Mouse (Mus musculus) layer of hippocampus, adult 2 months (tissue): Measurements from ENCODE around the gene Unc5c. TPM values are rescaled to one million over a fixed set of nuclear protein-coding genes. Genes with fewer than 3 reads are reported as not detected.

Experiments
- DNase-seq, 2 experiments: peaks; one replicate each; pipeline ENCODE4 v3.0.0; 2022; ENCODE audit warnings: low spot score in 2 of 2
- H3K27ac ChIP-seq: fragments of 200-600 bp; 2 replicates; pipeline ENCODE4 v1.8.1; 2022
- H3K4me3 ChIP-seq: fragments of 200-600 bp; 2 replicates; pipeline ENCODE4 v1.8.1; 2022; ENCODE audit warnings: mild to moderate bottlenecking
- CTCF ChIP-seq: fragments of 200-600 bp; conservative IDR thresholded peaks from 2 replicates; pipeline ENCODE4 v1.8.1; 2022; ENCODE audit warnings: antibody characterized with exemption, mild to moderate bottlenecking, moderate library complexity
- long read RNA-seq, 2 experiments: library from polyadenylated mRNA; stranded (forward); transcript quantifications; one replicate each; pipeline ENCODE4 v2.0.0; 2021; ENCODE audit warnings: borderline mapping rate in 2 of 2
- total RNA-seq, 2 experiments: library from RNA; stranded (reverse); gene quantifications; 2 replicates each; pipeline ENCODE4 v1.2.3; 2021

Unc5c gene
- total RNA-seq = 10 to 100 TPM; 45.5 to 45.8 TPM
- long read RNA-seq, experiment 1, partial matches to known transcripts = 4 of 5 reads
- long read RNA-seq, experiment 1, other reads (novel, unspliced or antisense) = 1 of 5 reads
- long read RNA-seq, experiment 2, partial matches to known transcripts = 8 of 10 reads
- long read RNA-seq, experiment 2, other reads (novel, unspliced or antisense) = 2 of 10 reads

DNA sequence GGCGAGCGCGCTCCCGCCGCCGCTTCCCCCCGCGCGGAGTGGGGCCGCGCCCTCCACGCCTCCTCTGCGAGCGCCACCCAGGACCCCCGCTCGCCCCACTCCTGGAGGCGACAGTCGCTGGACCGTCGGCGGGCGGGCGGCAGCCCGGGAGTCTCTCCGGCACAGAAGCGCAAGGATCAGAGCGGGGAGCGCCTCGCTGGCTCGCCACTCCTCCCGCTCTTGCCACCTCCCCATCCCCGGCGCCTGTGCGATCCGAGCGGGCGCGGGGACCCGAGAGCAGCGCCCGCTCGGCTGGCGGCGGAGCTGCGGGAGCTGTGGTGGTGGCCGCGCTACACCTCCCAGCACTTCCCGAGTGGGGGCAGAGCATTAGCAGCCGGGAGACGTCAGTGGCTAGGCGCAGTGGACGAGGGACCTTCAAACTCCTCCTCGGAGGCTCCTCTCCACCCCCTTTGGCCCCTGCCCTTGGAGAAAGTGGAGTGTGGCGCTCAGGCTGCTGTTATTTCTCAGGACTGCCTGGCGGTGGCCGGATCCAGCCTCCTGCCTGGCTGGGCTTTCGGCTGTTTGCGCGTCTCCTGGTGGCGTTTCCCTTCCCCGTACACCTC lies at the start of gene Unc5c:
TSS of gene Unc5c (plus strand) at position 113 of the 602 bp plus-strand sequence.
- peak within 1 kb of the TSS; percentile 98 for H3K27ac ChIP-seq
- peak; percentile 67 to 77 for DNase-seq
- peak; percentile 37 for TF ChIP-seq CTCF
- H3K4me3 ChIP-seq = peak within 1 kb of the TSS; percentile 86

DNA sequence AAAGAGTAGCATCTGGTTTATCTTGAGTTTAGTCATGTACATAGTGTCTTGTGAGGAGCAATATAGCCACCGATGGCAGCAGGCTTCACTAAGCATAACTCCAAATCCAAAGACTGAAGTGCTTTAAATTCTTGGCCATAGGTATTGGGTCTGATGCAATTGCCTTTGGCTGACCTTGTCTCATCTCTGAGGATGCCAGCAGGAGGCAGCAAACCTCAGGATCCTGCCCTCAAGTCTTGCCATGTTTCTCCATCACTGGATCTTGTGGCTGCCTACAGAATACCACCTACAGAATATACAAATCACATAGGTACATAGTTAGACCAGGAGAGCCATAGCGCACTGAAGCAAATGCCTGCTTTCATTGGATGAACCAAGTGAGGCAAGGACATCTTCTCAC lies 7.5 kb upstream of the Unc5c start:
- H3K4me3 ChIP-seq = no peak overlapping the region
- DNase-seq = no peak
- no peak overlapping the region for H3K27ac ChIP-seq
- TF ChIP-seq CTCF = peak; percentile 55

DNA sequence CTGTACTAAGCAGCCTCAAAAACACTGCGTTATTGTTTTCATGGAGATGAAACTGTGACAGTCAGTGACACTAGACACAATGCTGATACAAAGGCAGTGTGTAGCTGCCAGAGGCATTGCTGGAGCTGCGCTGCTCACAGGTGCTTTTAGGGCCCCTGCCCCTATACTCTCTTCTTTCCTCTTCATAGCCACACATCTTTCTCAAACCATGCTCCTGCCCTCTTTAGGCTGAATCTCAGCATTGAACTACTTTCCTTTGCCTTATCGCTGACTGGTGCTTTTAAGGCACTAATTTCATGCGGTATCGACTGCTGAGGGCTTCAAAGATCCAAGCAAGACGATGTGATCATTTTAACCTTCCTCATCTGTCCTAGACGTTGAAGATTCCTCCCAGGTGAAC lies 2.5 kb upstream of the Unc5c start:
- peak; percentile 61 for TF ChIP-seq CTCF
- H3K27ac ChIP-seq = peak overlapping the region; percentile 98
- DNase-seq = peak in 1 of 2 experiments; percentile 10
- peak overlapping the region; percentile 8; the same call in 1 of the 2 replicates for H3K4me3 ChIP-seq

DNA sequence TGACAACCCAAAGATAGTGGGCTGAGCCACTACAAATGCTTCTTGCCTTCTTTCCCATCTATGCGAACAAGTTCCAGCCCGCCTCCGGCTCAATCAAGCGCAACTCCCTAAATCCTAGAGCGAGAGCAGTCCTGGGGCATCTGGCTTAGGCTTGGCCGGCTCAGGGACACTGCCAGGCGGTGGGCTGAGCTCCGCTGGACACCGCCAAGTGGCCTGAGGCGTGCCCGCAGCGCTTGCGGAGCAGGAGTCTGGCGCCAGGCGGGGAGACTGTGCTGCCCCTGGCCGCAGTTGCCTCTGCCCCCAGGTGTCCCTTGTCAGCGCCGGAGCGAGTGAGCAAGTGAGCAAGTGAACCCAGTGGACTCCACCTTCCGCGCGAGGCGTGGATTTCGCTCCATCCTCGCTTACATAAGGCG lies 319 bp upstream of the Unc5c start:
- H3K4me3 ChIP-seq = peak overlapping the region; percentile 86
- TF ChIP-seq CTCF = peak; percentile 38
- peak; percentile 52 to 57 for DNase-seq
- H3K27ac ChIP-seq = peak overlapping the region; percentile 98

DNA sequence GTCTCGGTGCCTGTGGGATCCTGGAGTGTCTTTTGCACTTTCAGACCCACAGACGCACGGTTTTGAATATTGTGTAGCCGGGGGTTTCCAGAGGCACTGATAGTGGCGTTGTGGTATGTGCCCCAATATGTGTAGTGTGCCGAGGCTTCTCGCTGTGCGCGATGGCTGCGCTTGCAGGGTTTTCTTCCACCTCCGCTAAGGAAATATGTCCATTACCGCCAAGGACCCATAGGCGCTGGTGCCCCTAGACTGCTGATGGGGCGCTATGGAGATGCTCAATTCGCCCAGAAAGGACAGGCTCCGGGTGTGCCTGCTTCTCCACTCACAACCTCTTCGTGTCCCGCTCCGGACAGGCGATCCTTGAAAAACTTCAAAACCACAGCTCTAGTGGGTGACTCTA lies 1.0 kb downstream of the Unc5c start:
- Histone ChIP-seq H3K27ac (peak overlapping the region; percentile 98), H3K4me3 (peak overlapping the region; percentile 86)
- peak; percentile 54 for TF ChIP-seq CTCF
- DNase-seq = peak in 1 of 2 experiments; percentile 36

DNA sequence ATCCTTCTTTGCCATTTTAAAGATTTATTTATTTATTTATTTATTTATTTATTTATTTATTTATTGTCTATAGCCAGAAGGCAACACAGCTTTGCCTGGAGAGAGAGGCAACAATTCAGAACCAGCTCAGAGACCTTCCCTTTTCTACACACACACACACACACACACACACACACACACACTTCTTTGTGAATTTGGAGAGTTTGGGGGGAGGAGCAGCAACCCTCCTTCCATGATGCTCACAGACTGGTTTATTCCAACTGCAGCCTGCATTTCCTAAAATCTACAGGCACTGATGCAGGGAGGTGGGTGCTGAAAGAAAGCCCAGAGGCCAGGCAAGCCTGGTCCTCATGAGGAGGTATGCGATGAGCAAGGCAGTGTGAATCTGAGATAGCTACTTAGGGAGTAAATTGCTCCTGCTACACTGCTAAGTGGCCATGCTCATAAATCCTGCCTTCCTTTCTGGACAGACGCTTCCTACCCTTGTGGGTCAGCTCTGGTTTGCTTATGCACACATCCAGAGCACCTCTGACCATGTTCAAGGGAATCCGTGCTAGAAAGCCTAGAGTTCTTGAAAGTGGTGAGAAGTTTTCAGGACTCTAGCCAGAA lies 1.8 kb downstream of the Unc5c start:
- TF ChIP-seq CTCF = no peak
- H3K27ac ChIP-seq = peak overlapping the region; percentile 98
- no peak for DNase-seq
- peak overlapping the region; percentile 86 for H3K4me3 ChIP-seq

DNA sequence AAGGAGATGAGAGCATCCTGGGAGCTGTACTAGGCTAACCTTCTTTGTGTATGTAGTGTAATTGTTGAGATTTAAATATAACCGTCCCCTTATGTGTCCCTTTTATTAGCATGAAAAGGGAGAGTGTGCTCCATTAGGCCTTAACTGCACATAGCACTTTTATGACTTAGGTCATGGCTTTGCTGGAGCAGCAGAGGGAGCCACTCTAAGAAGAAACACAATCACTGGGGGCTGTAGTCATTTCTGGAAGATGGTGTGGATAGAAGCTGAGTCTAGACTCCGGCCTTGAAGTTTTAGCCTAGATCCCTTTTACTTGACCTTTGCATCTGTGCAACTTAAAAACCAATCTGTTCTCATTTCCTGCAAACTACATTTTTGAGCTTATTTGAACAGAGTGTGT lies 4.3 kb downstream of the Unc5c start:
- Histone ChIP-seq H3K27ac (peak overlapping the region; percentile 11; the same call in 1 of the 2 replicates), H3K4me3 (no peak overlapping the region; the same call in 1 of the 2 replicates)
- DNase-seq = peak in 1 of 2 experiments; percentile 15
- peak; percentile 79 for TF ChIP-seq CTCF

DNA sequence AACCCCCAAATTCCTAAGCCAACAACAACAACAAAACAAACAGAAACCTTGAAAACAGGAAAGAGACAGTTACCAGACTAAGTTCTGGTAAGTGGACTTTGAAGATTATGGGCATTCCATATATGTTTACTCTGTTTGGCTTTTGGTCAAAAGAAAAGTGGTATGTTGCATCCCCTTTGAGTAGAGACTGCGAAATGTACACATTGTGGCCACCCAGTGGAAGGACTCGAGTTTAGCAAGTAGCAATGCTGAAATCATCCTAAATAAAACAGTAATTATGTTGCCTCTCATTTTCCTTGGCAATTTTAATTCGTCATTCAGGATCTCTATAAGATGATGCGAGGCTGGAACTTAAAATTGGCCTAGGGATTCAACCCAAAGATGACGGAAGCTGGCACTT lies 8.2 kb downstream of the Unc5c start:
- no peak overlapping the region for H3K27ac ChIP-seq
- no peak for DNase-seq
- H3K4me3 ChIP-seq = no peak overlapping the region
- peak; percentile 42 for TF ChIP-seq CTCF

DNA sequence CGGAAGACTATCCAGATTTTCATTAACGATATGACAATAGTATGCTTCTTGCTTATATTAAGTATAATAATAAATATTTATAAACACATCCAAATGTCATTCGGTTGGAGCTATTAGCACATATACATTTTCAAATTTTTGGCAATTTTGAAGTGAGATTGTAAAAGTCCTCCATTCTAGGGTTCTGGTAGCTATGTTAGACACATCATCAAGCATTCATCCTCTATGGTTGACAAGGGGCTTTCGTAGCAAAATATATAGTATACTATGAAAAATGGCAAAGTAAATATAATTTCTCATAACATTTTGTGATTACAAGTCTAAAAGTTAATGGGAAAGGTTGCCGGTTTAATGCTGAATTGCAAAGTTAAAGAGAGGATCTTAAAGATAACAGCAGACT lies 10.4 kb downstream of the Unc5c start:
- no peak for DNase-seq
- peak overlapping the region; percentile 67; the same call in 1 of the 2 replicates for H3K27ac ChIP-seq
- no peak for TF ChIP-seq CTCF
- no peak overlapping the region for H3K4me3 ChIP-seq

DNA sequence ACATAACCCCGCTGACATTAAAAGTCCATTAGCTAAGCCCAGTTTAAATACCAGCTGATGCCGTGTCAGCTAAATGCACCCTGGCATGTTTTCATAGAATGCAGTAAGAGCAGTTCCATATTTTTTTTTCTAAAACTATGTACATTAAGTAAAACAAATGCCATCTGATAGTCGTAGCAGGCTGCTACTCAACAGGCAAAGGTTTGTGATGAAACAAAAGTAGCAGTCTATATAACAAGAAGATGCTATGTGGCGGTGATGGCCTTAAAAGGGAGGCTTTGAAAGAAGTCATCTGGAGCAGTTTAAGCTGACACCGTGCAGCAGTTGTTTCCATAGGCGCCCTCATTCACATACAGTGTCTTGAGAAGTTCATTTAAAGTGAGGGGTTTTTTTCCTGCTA lies 10.9 kb downstream of the Unc5c start:
- TF ChIP-seq CTCF = no peak
- H3K4me3 ChIP-seq = no peak overlapping the region
- no peak for DNase-seq
- H3K27ac ChIP-seq = peak overlapping the region; percentile 67; the same call in 1 of the 2 replicates

DNA sequence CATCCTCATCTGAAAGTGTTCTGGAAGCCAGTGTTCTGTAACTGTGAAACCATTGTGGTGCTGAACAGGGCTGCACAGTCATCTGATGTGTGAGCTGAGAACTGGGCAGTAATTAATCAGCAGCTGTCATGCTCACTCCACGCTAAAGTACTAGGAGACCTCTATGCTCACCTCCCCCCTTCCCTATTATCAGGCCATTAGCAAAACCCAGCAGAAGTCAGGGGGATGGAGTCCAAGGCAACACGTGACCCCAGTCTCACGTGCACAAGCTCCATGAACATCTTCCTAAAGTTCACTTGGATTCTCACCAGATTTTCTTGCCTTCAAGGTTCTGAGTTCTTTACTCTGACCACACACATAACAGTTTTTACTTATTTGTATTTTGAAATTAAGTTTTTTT lies 11.7 kb downstream of the Unc5c start:
- no peak for TF ChIP-seq CTCF
- Histone ChIP-seq H3K4me3 (no peak overlapping the region), H3K27ac (peak overlapping the region; percentile 67; the same call in 1 of the 2 replicates)
- no peak for DNase-seq

DNA sequence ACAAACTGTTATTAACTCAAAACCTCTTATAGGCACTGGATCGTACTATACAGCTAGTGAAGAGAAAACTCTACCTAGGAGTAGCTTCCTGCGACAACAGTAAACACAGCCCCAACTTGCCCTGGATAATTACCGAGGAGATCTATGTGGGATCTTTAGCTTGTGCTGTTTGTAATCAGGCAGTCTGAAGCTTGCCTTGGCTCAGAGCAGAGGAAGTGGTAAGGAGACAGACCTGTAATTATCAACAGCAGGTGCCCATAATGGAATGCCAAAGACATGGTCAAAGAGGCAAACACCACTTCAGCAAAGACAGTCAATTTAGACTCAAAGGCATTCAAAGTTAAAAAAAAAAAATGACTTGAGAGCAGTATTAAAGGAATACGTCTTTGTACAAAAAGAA lies 17.4 kb downstream of the Unc5c start:
- TF ChIP-seq CTCF = no peak
- H3K4me3 ChIP-seq = no peak overlapping the region
- DNase-seq = no peak
- H3K27ac ChIP-seq = no peak overlapping the region

DNA sequence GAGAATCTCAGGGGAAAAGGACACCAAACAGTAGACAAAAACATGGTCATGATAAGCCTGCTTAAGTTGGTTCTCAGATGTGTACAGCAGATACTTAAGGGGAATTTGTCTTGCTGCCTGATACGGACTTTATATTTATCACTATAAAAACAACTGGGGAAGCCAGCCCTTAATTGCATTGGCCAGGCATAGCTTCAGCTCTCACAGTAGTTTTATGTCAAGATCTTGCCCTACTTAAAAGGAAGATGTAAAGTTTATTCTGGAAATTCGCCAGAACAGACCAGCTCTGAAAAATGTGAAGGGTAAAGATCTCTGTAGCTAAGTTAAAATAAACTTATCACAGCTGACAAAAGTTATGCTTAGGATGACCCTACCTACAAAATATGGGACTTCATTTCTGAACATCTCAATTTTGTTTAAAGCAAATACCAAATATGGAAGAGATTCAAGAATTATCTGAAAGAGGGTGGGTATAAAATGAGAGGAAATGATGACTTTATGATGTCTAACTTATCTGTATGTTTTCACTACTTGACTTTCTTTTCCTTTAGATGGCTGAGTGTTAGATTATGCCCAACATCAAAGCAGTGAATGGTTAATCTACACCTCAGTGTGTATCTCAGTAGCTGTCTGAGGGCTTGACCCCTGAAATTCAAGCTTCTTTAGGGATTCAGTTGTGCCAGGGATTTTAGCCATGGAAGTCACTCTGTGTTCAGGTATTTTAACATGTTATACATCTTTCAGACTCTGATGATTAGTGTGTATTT lies 18.8 kb downstream of the Unc5c start:
- no peak for TF ChIP-seq CTCF
- DNase-seq = no peak
- H3K4me3 ChIP-seq = no peak overlapping the region
- H3K27ac ChIP-seq = no peak overlapping the region
